ENCODE assay signal across 19 mouse cellular contexts in the genomic region with DNA sequence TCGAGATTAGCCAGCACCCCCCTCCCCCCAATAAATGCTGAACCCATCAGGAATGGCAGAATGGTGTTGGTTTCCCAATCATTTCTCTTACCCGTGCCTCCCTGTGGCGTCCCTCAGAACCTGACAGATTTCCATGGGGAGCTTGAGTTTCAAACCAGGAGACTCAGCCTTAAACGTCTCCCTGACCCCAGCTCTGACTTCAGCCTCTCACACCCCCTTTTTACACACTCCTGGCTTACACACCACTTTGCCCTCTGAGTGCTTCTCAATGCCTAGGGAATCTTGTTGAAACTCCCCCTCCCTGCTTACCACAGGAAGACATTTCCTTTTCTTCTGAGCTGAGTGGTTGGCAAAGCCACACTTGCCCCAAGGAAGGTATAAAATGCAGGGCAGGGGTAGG.
A peak's percentile ranks its signal among the peaks of the same experiment; 100 is the strongest.
DNase-seq lines count a peak whose midpoint lies in the region; ATAC-seq lines count a peak whose summit lies in the region.
"Had no signal": no experiment of that assay in that cellular context is flagged by ENCODE, and none has a peak within 500 bp of the region (broad histone marks: within the 10 kb centered on the region; RNA-seq: fewer than 3 reads in every experiment).

No protein-coding gene starts in this region.

- H3K9ac ChIP-seq in heart, embryonic 11.5 days (ENCODE audit: low read depth, low read length), result no peak overlapping the region

- no peak overlapping the region for H3K4me3 ChIP-seq in heart, embryonic 10.5 days
- H3K4me3 ChIP-seq in heart, embryonic 11.5 days (ENCODE audit: low read depth, low read length), result no peak overlapping the region

- no peaks in the 10 kb centered on the region for H3K4me1 ChIP-seq in heart, embryonic 10.5 days
- H3K4me1 ChIP-seq in heart, embryonic 11.5 days (ENCODE audit: control insufficient read depth, insufficient read depth, low read length), result no peaks in the 10 kb centered on the region

- H3K36me3 ChIP-seq in heart, embryonic 10.5 days, result no peaks in the 10 kb centered on the region
- no peaks in the 10 kb centered on the region for H3K36me3 ChIP-seq in heart, embryonic 11.5 days (ENCODE audit: control insufficient read depth, insufficient read depth, low read length)
- H3K36me3 ChIP-seq: G1E had no signal

- no peaks in the 10 kb centered on the region for H3K9me3 ChIP-seq in heart, embryonic 10.5 days
- H3K9me3 ChIP-seq in heart, embryonic 11.5 days (replicated peaks; ENCODE audit: control insufficient read depth, low read length), result no peaks in the 10 kb centered on the region

- WGBS in heart, embryonic 10.5 days, result 69% methylated on average over 4 of the region's 4 CpGs
- WGBS in heart, embryonic 11.5 days (ENCODE audit: insufficient replicate concordance), result 47% methylated on average over 4 of the region's 4 CpGs

- ATAC-seq in heart, embryonic 11.5 days (replicated peaks; ENCODE audit: insufficient number of reproducible peaks, low FRiP score, low TSS enrichment), result no peak
- ATAC-seq: activated CD4-positive, CD25-positive, alpha-beta regulatory T cell, adult 4 months; CD4-positive, CD25-positive, alpha-beta regulatory T cell, adult 4 months; Patski had no signal

- H3K27ac ChIP-seq in heart, embryonic 10.5 days, result no peak overlapping the region
- H3K27ac ChIP-seq in heart, embryonic 11.5 days (ENCODE audit: low read depth, low read length), result no peak overlapping the region

- peak; percentile 58 for DNase-seq in heart, adult 11 months
- no peak for DNase-seq in heart, postnatal 4 days
- peak; percentile 59 for DNase-seq in heart, embryonic 10.5 days (ENCODE audit: low spot score)
- DNase-seq: adrenal gland, adult 2 months; adrenal gland, adult 8-10 months; adrenal gland, postnatal 10 days; adrenal gland, postnatal 14 days; adrenal gland, postnatal 25 days; adrenal gland, postnatal 36 days; B cell, adult 2 months; cerebellum, adult 11 months; cerebellum, adult 11-12 months; cerebellum, adult 18-20 months had no signal

- no peak overlapping the region for H3K4me2 ChIP-seq in heart, embryonic 11.5 days

- no peaks in the 10 kb centered on the region for H3K27me3 ChIP-seq in heart, embryonic 10.5 days (ENCODE audit: insufficient read depth, poor library complexity, severe bottlenecking)
- no peaks in the 10 kb centered on the region for H3K27me3 ChIP-seq in heart, embryonic 11.5 days (ENCODE audit: control insufficient read depth, insufficient read depth, low read length)
- H3K27me3 ChIP-seq: CH12.LX, Patski had no signal
